ENCODE assay signal across 9 mouse cellular contexts in the genomic region with DNA sequence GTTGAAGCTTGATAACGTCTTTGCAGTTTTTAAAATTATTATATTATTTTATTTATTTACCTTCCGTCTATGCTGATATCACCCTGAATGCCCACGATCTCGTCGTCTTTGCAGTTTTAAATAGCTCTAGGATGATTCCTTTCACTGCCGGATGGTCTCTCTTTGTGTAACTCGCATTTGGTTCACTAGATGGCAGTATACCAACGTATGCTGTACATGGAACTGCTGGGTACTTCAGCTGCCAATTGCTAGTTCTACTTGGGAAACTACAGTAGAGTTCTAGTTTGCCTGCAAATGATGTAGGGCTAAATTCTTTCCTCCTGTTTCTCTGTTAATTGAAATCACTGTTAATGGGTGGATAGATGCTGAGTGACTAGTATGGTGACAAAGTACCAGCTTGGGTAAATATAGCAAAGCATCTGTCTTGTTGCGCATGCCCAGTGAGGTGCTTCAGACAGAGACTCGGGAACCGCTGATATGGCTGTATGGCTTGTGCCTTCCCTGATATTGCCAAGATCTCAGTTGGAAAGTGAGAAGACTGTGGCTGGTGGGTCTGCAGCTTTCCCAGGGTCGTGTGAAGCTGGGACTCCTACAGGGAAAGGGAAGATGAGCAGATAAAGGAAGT. TPM values are rescaled to one million over a fixed set of nuclear protein-coding genes. Genes with fewer than 3 reads are reported as not detected.
A peak's percentile ranks its signal among the peaks of the same experiment; 100 is the strongest.
DNase-seq lines count a peak whose midpoint lies in the region; ATAC-seq and TF ChIP-seq lines count a peak whose summit lies in the region.
"Had no signal": no experiment of that assay in that cellular context is flagged by ENCODE, and none has a peak within 500 bp of the region (broad histone marks: within the 10 kb centered on the region; RNA-seq: fewer than 3 reads in every experiment).

No protein-coding gene starts in this region.

- no peaks in the 10 kb centered on the region for H3K27me3 ChIP-seq in lung, embryonic 16.5 days (ENCODE audit: control insufficient read depth, insufficient read depth, low read depth, low read length)

- no peaks in the 10 kb centered on the region for H3K36me3 ChIP-seq in ES-E14 (ENCODE audit: control insufficient read depth, insufficient read depth, low read length, poor library complexity, severe bottlenecking)
- no peaks in the 10 kb centered on the region for H3K36me3 ChIP-seq in lung, embryonic 16.5 days (ENCODE audit: control insufficient read depth, insufficient read depth, low read length)

- H3K4me3 ChIP-seq in ES-E14 (ENCODE audit: insufficient read depth in 1 of 2, low read depth in 1 of 2, low read length in 2 of 2, poor library complexity in 1 of 2, severe bottlenecking in 1 of 2) = no peak overlapping the region
- no peak overlapping the region for H3K4me3 ChIP-seq in lung, embryonic 16.5 days (ENCODE audit: low read length)

- H3K27ac ChIP-seq in ES-E14 (ENCODE audit: insufficient read depth, low read depth, low read length, poor library complexity, severe bottlenecking) = no peak overlapping the region
- no peak overlapping the region for H3K27ac ChIP-seq in lung, embryonic 16.5 days (ENCODE audit: low read length)

- 26% methylated on average over 12 of the region's 12 CpGs for WGBS in large intestine, adult 2 months
- WGBS in lung, embryonic 16.5 days = 27% methylated on average over 12 of the region's 12 CpGs

- DNase-seq in adrenal gland, adult (ENCODE audit: inconsistent age in 2 of 2, low spot score in 1 of 2) = peak; percentile 39 to 89
- DNase-seq in adrenal gland, adult 8-10 months = no peak
- DNase-seq in ES-E14 (ENCODE audit: low read depth, low spot score) = peak; percentile 69
- peak; percentile 31 to 68 for DNase-seq in cerebellum, postnatal 25 days
- DNase-seq in gastrocnemius, postnatal 14 days = peak; percentile 32
- DNase-seq in large intestine, adult 2 months (ENCODE audit: low read depth, low spot score) = peak; percentile 48
- DNase-seq in spleen, postnatal 36 days (ENCODE audit: low spot score in 2 of 2) = peak; percentile 30 to 46

- in situ Hi-C loops in ES-E14 (cut with MboI; ENCODE audit: low sequenced_read_pairs in 2 of 2, unreplicated experiment in 2 of 2) = no loop called here

- no peak overlapping the region for H3K9ac ChIP-seq in ES-E14 (ENCODE audit: insufficient read depth, low read depth, low read length, poor library complexity, severe bottlenecking)
- no peak overlapping the region for H3K9ac ChIP-seq in lung, embryonic 16.5 days (ENCODE audit: low read length)

- peak; percentile 70; the same call in 1 of the 2 replicates for ATAC-seq in lung, embryonic 16.5 days (ENCODE audit: low read depth)

- H3K4me1 ChIP-seq in ES-E14 (ENCODE audit: control insufficient read depth in 2 of 2, insufficient read depth in 2 of 2, low read length in 2 of 2, poor library complexity in 1 of 2) = peaks cover 0 to 8% of the 10 kb centered on the region in 2 experiments; a peak in 1 of 4 replicates
- no peaks in the 10 kb centered on the region for H3K4me1 ChIP-seq in lung, embryonic 16.5 days (replicated peaks; ENCODE audit: control insufficient read depth, insufficient read depth, low read length)

- intact Hi-C loops in gastrocnemius, postnatal 14 days (cut with DNase I; ENCODE audit: low total_unique reads) = no loop called here

- no peak overlapping the region for H3K4me2 ChIP-seq in lung, embryonic 16.5 days (ENCODE audit: low read depth, low read length)

- no peaks in the 10 kb centered on the region for H3K9me3 ChIP-seq in ES-E14 (ENCODE audit: control insufficient read depth, insufficient read depth, low read depth, low read length)
- H3K9me3 ChIP-seq in lung, embryonic 16.5 days (ENCODE audit: control insufficient read depth, low read length) = no peaks in the 10 kb centered on the region

TF ChIP-seq in ES-E14, 5 proteins besides CTCF, POLR2A, EP300 and RAD21:
- no peak for TF ChIP-seq HCFC1 (IDR thresholded peaks at IDR 0.05; ENCODE audit: borderline replicate concordance, insufficient read depth, low read length)
- TF ChIP-seq ZC3H11A (IDR thresholded peaks at IDR 0.05; ENCODE audit: borderline replicate concordance, low read depth, low read length) = peak; percentile 67
TF ChIP-seq in ES-E14: peak in this region for 1.

RNA-seq across cellular contexts. Expression of gene Tvp23b, which starts 22.6 kb away (rescaled TPM):
- total RNA-seq in adrenal gland, adult 8-10 months (2022) = 10 to 100 TPM; 55.3 to 69.3 (median 59.9) TPM
- total RNA-seq in ES-E14 (2012; rRNA removed) = 62.5 and 68.5 TPM in 2 replicates
- 1 to 10 TPM; 8.9 to 9.8 TPM for total RNA-seq in gastrocnemius, postnatal 14 days (2021)
- polyA plus RNA-seq in large intestine, adult 2 months (2012; rRNA removed) = 18.5 and 19.1 TPM in 2 replicates
- polyA plus RNA-seq in lung, embryonic 16.5 days (2015; fragmentation: Nextera tagmentation; extraction: Ambion mirVana) = 79.5 TPM in 2 replicates

RNA-seq across cellular contexts. Expression of gene Cdrt4, which starts 49.2 kb away (rescaled TPM):
- under 1 TPM in 1 of 4 experiments, not detected in 3; 0.35 TPM for total RNA-seq in adrenal gland, adult 8-10 months (2022)
- total RNA-seq in ES-E14 (2012; rRNA removed) = 1.1 and 1.6 TPM in 2 replicates
- not detected for total RNA-seq in gastrocnemius, postnatal 14 days (2021)
- polyA plus RNA-seq in large intestine, adult 2 months (2012; rRNA removed) = not detected in 2 replicates
- polyA plus RNA-seq in lung, embryonic 16.5 days (2015; fragmentation: Nextera tagmentation; extraction: Ambion mirVana) = 0.21 and 0.52 TPM in 2 replicates
- polyA plus RNA-seq: liver, embryonic 16.5 days had no signal

RNA-seq across cellular contexts. Expression of gene Fbxw10, which starts 54.9 kb away (rescaled TPM):
- 1 to 10 TPM; 1.1 to 2.2 (median 1.9) TPM for total RNA-seq in adrenal gland, adult 8-10 months (2022)
- 0.85 and 1.2 TPM in 2 replicates for total RNA-seq in ES-E14 (2012; rRNA removed)
- under 1 TPM; 0.24 to 0.59 TPM for total RNA-seq in gastrocnemius, postnatal 14 days (2021)
- 0.25 and 0.26 TPM in 2 replicates for polyA plus RNA-seq in large intestine, adult 2 months (2012; rRNA removed)
- 0.40 and 0.92 TPM in 2 replicates for polyA plus RNA-seq in lung, embryonic 16.5 days (2015; fragmentation: Nextera tagmentation; extraction: Ambion mirVana)
